Mouse (Mus musculus): ENCODE measurements around the gene Tpcn2.

Gene Tpcn2

GRCm38 (mm10) chr7:145283487-145284187, at the start of gene Tpcn2:
Gene Tpcn2 (minus strand): TSS chr7:145284011.
- peak; percentile 89 for DNase-seq (ENCODE audit: low read depth)

- DNase-seq (ENCODE audit: low read depth) = no peak
These were observed 48.7 kb upstream of the Tpcn2 start for GRCm38 (mm10) chr7:145332376-145333041.

DNA sequence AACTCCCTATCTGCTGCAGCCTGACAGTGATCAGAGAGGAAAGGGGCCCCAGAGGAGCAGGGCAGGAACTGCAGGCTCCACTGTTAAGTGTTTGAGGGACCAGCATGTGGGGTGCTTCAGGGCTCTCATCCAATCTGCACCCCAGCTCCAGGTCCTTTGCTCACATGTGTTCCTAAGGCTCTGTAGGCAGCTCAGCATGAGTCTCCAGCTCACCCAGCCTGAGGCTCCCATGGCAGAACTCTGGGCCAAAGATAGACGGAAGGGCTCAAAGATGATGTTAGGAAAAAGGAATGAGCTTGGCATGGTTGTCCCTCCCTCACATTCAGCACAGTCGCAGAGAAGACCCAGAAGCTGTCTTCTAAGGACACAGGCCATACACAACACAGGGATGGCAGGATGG, 46.8 kb upstream of the Tpcn2 start:
- DNase-seq (ENCODE audit: low read depth) = no peak

DNA sequence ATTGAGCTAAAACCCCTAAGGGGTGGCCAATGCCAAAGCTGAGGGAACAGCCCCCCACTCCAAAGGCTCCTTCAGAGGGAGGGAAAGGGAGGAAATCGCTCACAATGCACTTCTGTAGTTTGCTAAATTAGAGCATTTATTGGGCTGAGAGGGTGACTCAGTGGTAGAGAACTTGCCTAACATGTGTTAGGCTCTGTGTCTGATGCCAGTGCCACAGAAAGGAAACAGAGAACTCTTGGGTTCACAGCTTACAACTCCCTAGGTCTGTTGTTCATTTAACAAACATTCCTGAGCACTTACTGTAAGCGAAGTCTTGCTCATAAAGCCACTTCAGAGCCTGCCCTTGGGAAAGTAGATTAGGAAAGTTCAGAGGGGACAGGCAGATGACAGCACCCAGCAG, 46.2 kb upstream of the Tpcn2 start:
- DNase-seq (ENCODE audit: low read depth) = no peak

- no peak for DNase-seq (ENCODE audit: low read depth)
These were observed 41.9 kb upstream of the Tpcn2 start for GRCm38 (mm10) chr7:145325697-145326096.

- DNase-seq (ENCODE audit: low read depth) = no peak
These were observed 39.8 kb upstream of the Tpcn2 start for GRCm38 (mm10) chr7:145323607-145324006.

DNA sequence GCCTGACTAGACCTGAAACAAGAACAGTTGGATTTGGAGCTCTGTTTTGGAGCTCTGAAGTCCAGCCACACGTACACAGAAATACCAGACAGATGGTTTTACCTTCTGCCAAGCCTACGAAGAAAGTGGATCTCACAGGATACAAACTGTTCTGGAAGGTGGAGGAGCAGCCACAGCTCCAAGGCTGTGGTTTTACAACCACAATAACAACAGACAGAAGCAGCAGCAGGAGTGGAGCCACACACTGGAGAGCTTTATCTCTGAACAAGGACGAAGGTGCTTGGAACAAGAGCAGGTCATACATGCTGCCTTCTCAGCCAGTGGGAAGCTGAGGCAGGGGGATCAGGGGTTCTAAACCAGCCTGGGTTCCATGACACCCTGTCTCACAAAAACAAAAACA, 35.7 kb upstream of the Tpcn2 start:
- DNase-seq (ENCODE audit: low read depth) = no peak

DNA sequence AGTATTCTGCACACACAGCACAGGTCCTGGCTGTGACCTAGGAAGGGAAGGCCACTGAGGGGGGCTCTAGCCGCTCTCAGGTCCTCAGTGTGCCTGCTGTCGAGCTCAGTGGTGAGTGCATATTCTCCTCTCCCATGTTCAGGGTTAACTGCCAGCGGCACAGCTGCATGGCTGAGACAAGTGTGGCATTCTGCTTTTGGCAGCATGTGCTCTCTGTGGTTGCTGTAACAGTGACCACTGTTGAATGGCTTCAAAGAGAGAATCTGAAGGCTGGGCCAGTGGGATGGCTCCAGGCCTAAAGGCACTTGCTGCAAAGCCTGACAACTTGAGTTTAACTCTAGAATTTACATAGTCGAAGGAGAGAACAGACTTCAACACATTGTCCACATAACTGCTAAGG, 33.7 kb upstream of the Tpcn2 start:
- DNase-seq (ENCODE audit: low read depth) = no peak

DNA sequence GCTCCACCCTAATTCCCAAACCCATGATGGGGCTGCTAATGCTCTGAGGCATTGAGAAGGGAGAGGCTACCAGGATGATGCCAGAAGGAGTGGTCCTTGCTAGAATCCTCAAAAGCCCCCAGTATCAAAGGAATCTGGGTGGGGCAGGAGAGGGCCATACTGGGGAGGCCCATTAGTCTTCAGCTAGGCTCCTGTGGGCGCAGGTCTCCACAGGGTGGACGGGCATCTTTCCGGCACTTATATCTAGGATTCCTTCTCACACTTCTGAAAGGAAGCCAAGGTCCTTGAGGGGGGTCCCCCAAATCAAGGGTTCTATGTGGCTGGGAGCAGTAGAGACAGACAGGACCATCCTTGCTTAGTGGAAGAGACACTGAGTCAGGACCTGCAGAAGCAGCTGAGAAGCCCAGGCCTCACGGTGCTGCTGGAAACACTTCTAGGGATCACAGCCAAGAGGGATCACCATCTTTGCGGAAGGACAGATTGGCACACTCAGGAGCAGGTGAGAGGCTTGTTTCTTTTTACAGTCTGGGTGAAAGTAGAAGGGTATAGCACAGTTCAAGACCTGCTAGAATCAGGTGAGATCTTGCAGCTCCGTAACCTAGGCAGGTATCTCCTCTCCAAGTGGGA, 31.1 kb upstream of the Tpcn2 start, which contains the start of gene Mrgprd:
Gene Mrgprd, plus strand, starts transcription at position 51 of the 627 bp plus-strand sequence.
- DNase-seq (ENCODE audit: low read depth) = no peak

- DNase-seq (ENCODE audit: low read depth) = no peak
These were observed 28.3 kb upstream of the Tpcn2 start for GRCm38 (mm10) chr7:145312137-145312536.

- DNase-seq (ENCODE audit: low read depth) = no peak
These were observed 26.7 kb upstream of the Tpcn2 start for GRCm38 (mm10) chr7:145310526-145310925.

DNA sequence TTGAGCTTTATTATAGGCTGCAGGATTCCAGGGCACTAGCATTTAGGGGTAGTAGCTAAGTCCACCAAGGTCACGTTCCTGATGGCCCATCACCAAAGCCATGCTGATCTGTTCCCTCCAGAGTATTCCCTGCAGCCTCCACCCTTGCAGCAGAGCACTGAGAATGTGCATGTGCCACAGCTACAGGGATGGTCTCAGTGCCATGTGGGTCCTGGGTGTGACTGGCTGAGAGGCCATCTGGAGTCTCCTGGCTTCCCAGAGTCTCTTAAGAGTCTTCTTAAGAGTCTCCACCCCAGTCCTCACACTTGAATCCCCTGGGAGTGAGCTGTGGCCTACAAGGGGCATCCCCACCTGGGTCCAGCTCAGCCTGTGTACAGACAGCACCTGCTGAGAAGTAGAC, 26.1 kb upstream of the Tpcn2 start:
- no peak for DNase-seq (ENCODE audit: low read depth)

DNA sequence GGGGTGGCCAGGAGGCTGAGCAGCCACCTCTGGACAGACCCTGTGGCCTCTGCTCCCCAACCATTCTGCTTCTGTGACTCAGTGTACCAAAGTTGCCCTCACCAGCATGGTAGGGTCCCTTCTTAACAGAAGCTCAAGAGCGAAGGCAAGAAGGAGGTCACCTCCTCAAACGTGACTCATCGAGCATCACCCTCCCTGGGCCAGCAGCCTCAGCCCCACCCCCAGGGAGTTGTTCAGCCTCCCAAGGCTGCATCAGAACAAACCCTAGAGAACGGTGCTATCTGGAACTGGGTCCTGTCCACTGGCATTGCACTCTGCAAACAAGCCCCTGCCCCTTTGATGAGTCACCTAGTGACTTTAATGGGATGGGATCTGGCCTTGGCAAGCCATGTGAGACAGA, 25.1 kb upstream of the Tpcn2 start:
- DNase-seq (ENCODE audit: low read depth) = no peak

GRCm38 (mm10) chr7:145308061-145308675, 24.4 kb upstream of the Tpcn2 start:
- DNase-seq (ENCODE audit: low read depth) = no peak

DNA sequence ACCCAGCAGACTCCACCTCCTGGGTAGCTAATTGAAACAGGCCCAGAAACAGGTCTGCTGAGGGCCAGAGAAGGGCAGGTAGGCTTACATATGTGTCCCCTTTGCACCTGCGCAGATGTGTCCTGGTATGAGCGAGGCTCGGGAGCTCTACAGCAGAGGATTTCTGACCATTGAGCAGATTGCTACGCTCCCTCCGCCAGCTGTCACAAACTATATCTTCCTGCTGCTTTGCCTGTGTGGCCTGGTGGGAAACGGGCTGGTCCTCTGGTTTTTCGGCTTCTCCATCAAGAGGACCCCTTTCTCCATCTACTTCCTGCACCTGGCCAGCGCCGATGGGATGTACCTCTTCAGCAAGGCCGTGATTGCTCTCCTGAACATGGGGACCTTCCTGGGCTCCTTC, 23.8 kb upstream of the Tpcn2 start:
- no peak for DNase-seq (ENCODE audit: low read depth)

DNA sequence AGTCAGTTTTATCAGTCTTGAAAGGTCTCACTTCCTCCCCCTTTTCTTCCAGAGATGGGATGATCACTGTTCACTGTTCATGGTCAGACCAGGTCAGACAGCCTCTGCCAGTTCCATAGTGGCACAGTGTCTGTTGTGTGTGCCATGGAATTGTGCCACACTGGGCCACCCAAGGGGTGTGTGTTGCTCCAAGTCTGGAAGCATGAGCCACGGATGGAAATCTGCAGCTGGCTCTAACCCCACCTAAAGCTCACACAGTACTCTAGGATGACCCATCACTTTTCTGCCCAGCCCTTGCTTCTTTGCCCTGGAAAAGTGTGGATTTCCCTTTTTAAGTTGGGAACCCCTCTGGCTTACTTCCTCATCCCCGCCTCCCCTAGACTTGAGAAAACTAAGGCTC, 20.3 kb upstream of the Tpcn2 start:
- no peak for DNase-seq (ENCODE audit: low read depth)

DNA sequence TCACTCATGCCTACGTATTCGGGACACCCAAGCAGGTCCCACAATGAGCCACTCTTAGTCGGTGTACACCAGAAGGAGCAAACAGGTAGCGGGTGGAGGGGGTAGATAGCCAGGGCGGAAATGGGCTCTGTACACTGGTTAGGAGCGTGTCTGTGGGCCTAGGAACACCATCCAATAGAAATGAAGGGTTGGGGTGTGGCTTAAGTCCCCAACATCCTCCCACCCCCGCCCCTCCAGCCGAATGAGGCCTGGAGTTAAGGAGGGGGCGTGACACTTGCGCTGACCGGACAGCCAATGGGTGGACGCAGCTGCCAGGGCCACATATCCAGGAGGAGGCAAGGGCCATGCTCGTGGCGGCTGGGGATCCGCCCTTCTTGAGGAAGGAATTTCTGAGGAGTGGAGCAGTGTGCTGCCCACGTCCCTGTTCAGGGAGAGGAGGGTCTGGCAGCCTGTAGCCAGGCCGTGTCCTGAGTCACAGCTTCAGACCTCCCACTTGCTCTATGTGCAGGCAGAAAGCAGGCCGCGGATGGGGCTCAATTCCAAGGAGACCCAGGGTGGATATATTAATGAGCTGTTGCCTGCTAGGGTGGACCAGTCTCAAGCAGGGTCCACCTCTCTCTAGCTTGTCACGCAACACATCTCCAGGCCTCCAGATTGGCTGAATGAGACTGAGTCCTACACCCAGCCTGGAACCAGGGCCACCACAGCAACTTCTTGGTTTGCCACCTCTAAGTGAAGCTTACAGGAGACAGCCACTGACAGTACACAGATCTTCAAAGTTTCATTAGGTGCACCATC, 18.9 kb upstream of the Tpcn2 start:
- no peak for DNase-seq (ENCODE audit: low read depth)

DNA sequence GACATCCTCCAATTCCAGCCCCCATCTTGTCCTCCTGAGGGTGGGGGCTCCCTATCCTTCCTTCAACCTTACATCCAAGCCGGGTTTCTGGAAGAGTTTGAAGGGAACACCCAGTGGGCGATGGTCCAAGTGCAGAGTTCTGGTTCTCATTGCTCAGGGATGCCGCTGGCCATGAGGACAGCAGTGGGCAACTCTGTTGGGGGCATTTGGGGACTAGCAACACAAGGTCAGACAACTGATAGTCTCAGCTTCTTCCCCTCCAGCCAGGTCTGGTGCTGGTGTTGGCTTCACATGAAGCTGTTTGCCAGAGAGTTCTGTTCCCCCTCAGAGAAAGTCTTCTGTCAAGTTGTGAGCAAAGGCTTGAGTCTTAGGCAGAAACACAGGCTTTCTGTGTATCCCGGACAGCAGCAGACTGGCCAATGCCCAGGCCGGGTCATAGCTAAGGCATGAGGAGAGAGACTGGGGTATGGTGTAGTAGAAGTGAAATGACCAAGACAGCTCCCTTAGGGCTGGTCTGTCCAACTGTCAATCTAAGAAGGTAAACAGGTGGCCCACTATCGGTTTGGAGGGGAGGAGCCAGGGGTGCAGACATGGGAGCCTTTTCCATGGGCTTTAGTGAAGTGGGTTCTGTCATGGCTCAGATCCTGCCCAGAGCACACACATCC, 17.7 kb upstream of the Tpcn2 start:
- DNase-seq (ENCODE audit: low read depth) = no peak

GRCm38 (mm10) chr7:145301008-145301340, 17.2 kb upstream of the Tpcn2 start:
- DNase-seq (ENCODE audit: low read depth) = no peak

GRCm38 (mm10) chr7:145300321-145301007, 16.7 kb upstream of the Tpcn2 start, which contains the start of gene Mrgprf:
Gene Mrgprf (plus strand): TSS chr7:145300828.
- DNase-seq (ENCODE audit: low read depth) = no peak

Data from c-Kit-positive CD71-positive TER-119-negative erythroid progenitor cells, embryonic 14.5 days (primary cell).